7 mouse cellular contexts compared by ENCODE assay signal in the genomic region with DNA sequence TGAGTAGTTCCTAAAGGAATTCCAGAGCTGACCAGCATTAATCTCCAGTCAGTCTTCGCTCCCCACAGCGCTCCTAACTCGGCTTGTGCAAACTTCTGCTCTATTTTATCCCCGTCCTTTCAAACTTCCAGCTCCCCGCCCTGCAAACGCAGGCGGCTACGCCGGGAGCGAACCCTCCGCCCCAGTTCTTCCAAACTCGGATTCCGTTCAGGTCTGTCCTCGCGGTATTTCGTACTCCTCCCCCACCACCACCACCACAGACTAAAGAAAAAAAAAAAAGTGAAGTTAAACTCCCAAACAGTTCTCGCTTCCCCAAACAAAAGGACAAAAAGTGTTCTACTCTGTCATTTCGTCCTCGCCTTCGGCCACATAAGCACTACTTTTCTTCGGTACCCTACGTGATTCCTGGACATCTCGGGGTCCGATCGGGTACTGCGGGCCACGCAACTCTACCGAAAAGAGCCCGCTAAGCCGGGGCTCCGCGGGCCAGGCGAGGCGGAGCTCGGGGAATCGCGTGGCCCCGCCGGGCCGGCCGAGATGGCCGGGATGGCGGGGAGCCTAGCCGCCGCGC. TPM values are rescaled to one million over a fixed set of nuclear protein-coding genes. Genes with fewer than 3 reads are reported as not detected.
A peak's percentile ranks its signal among the peaks of the same experiment; 100 is the strongest.
DNase-seq lines count a peak whose midpoint lies in the region; ATAC-seq and TF ChIP-seq lines count a peak whose summit lies in the region.

No protein-coding gene starts in this region.

- no peaks in the 10 kb centered on the region for H3K9me3 ChIP-seq in G1E (replicated peaks)
- no peaks in the 10 kb centered on the region for H3K9me3 ChIP-seq in limb, embryonic 10.5 days (replicated peaks)
- no peaks in the 10 kb centered on the region for H3K9me3 ChIP-seq in midbrain, embryonic 10.5 days (replicated peaks)

- 1% methylated on average over 46 of the region's 46 CpGs for WGBS in limb, embryonic 10.5 days
- under 1% methylated on average over 46 of the region's 46 CpGs for WGBS in midbrain, embryonic 10.5 days
- under 1% methylated on average over 46 of the region's 46 CpGs for WGBS in spleen, adult 2 months

- peak; percentile 62 for ATAC-seq in G1E (ENCODE audit: extremely low read depth, insufficient number of reproducible peaks, low FRiP score, poor library complexity, severe bottlenecking)

- DNase-seq in G1E (ENCODE audit: low spot score), result peak; percentile 53
- DNase-seq in brain, adult 2 months (ENCODE audit: low read depth, low spot score), result peak; percentile 65
- peak; percentile 49 for DNase-seq in fibroblast of lung, adult 2 months (ENCODE audit: low read depth)
- DNase-seq in heart, postnatal 14 days, result peak; percentile 65 to 73
- DNase-seq in limb, embryonic 10.5 days (ENCODE audit: low spot score), result peak; percentile 69
- DNase-seq in midbrain, embryonic 10.5 days (ENCODE audit: low spot score), result peak; percentile 64
- DNase-seq in spleen, adult 2 months (ENCODE audit: low read depth in 1 of 2, low spot score in 2 of 2), result peak; percentile 58 to 60

- H3K36me3 ChIP-seq in G1E (replicated peaks), result no peaks in the 10 kb centered on the region
- H3K36me3 ChIP-seq in limb, embryonic 10.5 days, result no peaks in the 10 kb centered on the region
- no peaks in the 10 kb centered on the region for H3K36me3 ChIP-seq in midbrain, embryonic 10.5 days
- no peaks in the 10 kb centered on the region for H3K36me3 ChIP-seq in spleen, adult 2 months (ENCODE audit: control insufficient read depth, insufficient read depth, low read length)

- H3K27ac ChIP-seq in limb, embryonic 10.5 days, result peak overlapping the region; percentile 99
- peak overlapping the region; percentile 100 for H3K27ac ChIP-seq in midbrain, embryonic 10.5 days (replicated peaks)
- peak overlapping the region; percentile 91 for H3K27ac ChIP-seq in spleen, adult 2 months (ENCODE audit: insufficient read depth, low read length)

- peak overlapping the region; percentile 98 for H3K4me3 ChIP-seq in G1E (ENCODE audit: low read depth, low read length)
- peak overlapping the region; percentile 92 for H3K4me3 ChIP-seq in limb, embryonic 10.5 days
- peak overlapping the region; percentile 92 for H3K4me3 ChIP-seq in midbrain, embryonic 10.5 days
- H3K4me3 ChIP-seq in spleen, adult 2 months (ENCODE audit: extremely low read depth, insufficient read depth, insufficient read length), result peak overlapping the region; percentile 98

- no peak for TF ChIP-seq CTCF in G1E (IDR thresholded peaks at IDR 0.05; ENCODE audit: low read depth, low read length)
- no peak for TF ChIP-seq CTCF in spleen, adult 2 months (IDR thresholded peaks at IDR 0.05; ENCODE audit: extremely low read depth, insufficient read depth, insufficient read length, insufficient replicate concordance)

- intact Hi-C loops in heart, postnatal 14 days (cut with DNase I), result loop anchor here (2.0 to 5.0 kb wide), 8 partner anchors 175 to 1151 kb away; no protein-coding TSS in a partner anchor

- peaks cover 15% of the 10 kb centered on the region for H3K4me1 ChIP-seq in G1E (ENCODE audit: insufficient read depth, low read depth, low read length)
- peaks cover 24% of the 10 kb centered on the region for H3K4me1 ChIP-seq in limb, embryonic 10.5 days
- peaks cover 48% of the 10 kb centered on the region for H3K4me1 ChIP-seq in midbrain, embryonic 10.5 days
- H3K4me1 ChIP-seq in spleen, adult 2 months (ENCODE audit: control insufficient read depth, insufficient read depth, insufficient read length), result no peaks in the 10 kb centered on the region; the same call in 1 of the 2 replicates

- H3K27me3 ChIP-seq in G1E (ENCODE audit: insufficient read depth, low read length), result no peaks in the 10 kb centered on the region
- H3K27me3 ChIP-seq in limb, embryonic 10.5 days (ENCODE audit: low read depth, poor library complexity, severe bottlenecking), result no peaks in the 10 kb centered on the region
- no peaks in the 10 kb centered on the region for H3K27me3 ChIP-seq in midbrain, embryonic 10.5 days (ENCODE audit: low read depth, poor library complexity, severe bottlenecking)
- no peaks in the 10 kb centered on the region for H3K27me3 ChIP-seq in spleen, adult 2 months (ENCODE audit: control insufficient read depth, insufficient read depth, low read length)

- peak; percentile 14; the same call in 1 of the 2 replicates for TF ChIP-seq POLR2A in spleen, adult 2 months (IDR thresholded peaks at IDR 0.05; ENCODE audit: low read depth, low read length)

RNA-seq across cellular contexts. Expression of a gene that starts 1.6 kb away (rescaled TPM):
- total RNA-seq in G1E (2014; fragmentation: Nextera tagmentation), result 419 and 485 TPM in 2 replicates
- total RNA-seq in G1E (2017), result 54.7 and 65.7 TPM in 2 replicates
- 9.5 and 9.9 TPM in 2 replicates for polyA plus RNA-seq in G1E (2012)
- 100 to 1,000 TPM; 417 to 428 TPM for total RNA-seq in heart, postnatal 14 days (2021)
- polyA plus RNA-seq in limb, embryonic 10.5 days (2016; fragmentation: Nextera tagmentation; extraction: Ambion mirVana), result 23.9 and 24.2 TPM in 2 replicates
- polyA plus RNA-seq in midbrain, embryonic 10.5 days (2016; fragmentation: Nextera tagmentation; extraction: Ambion mirVana), result 47.7 and 49.5 TPM in 2 replicates
- 76.0 and 97.9 TPM in 2 replicates for polyA plus RNA-seq in spleen, adult 2 months (2012; rRNA removed)

Comparison
In these comparisons a context has a peak if more than half of its experiments do, and no peak if none do; other contexts are left out.
1. Peak in every context shown above with its lines: DNase-seq, ATAC-seq, H3K4me3 ChIP-seq and H3K27ac ChIP-seq.